Mouse (Mus musculus) frontal cortex, postnatal 25 days (tissue): Measurements from ENCODE around the gene Fam208b.
"Not testable (repeated sequence)": the region's sequence is repeated elsewhere in the genome, so short reads cannot be mapped to it uniquely, and the experiment has no call there.

ENCODE experiments used
- DNase-seq, 2 experiments: peaks; one replicate each; pipeline ENCODE4 v3.0.0; 2022; ENCODE audit warnings: low spot score in 2 of 2

The Fam208b gene

GRCm38 (mm10) chr13:3563130-3563529 is 47.8 kb downstream of the Fam208b start:
- DNase-seq: no peak

GRCm38 (mm10) chr13:3547856-3548255 is 63.1 kb downstream of the Fam208b start:
- DNase-seq: no peak

DNA sequence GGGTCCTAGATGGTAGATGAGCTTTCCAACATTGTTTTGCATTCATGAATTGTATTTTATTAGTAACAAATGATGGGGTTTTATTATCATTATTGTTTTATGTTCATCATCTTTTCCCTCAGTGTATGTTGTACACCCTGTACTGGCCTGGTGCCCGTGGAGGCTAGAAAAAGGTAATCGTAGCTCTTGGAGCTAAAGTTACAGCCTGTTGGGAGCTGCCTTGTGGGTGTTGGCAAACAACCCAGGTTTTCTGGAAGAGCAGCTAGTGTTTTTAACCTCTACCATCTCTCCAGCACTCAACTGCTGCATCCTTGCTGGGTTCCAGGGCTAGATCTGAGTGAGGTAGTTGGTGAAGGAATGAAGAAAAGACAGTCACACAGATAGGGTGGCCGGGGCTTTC is 63.5 kb downstream of the Fam208b start:
- DNase-seq: no peak

- no peak for DNase-seq
Measured at GRCm38 (mm10) chr13:3544925-3545324, 66.0 kb downstream of the Fam208b start.

GRCm38 (mm10) chr13:3544077-3544874 is 66.6 kb downstream of the Fam208b start:
- DNase-seq: no peak

DNA sequence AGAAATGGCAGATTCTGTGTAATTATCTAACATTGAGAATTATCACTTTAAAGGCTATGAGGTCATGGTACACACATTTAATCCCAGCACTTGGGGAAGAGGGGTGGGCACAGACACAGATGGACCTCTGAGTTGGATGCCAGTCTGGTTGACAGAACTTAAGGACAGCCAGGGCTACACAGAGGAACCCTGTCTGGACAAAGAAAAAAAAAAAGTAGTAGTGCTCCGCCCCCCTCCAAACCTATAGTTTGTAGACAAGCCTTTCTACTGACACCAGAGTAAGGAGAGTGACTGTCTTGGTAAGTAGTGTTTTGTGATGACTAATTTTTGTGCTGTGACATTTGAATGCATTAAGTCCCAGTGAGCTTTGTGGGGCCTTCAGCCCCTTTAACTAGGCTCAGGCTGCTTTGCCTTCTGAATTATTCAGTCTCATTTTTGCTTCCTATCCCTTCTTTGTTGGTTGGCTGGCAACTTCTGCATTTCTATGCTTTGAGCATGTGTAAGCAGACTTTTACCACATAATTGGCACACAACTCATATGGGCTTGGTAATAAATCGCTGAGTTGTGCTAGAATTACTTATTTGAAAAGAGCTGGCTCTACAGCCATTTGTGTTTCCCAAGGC is 69.6 kb downstream of the Fam208b start:
- DNase-seq: no peak

DNA sequence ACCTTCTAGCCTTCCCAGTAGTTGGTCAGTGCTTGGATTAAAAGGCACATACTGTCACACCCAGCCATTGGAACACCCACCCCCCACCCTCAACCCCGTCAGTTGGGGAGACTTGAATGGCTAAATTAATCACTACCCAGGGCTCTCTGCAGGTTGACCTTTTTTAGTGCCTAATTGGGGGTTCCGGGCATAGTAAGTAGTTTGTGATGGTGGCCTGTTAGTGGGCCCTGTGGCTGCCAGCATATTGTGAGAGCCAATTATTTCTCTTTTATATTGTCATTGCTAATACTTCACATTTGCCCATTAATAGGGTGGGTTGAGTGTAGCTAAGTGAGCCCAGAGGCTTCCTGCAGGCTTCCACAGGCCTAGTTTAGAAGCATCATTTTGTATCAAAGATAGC is 70.7 kb downstream of the Fam208b start:
- DNase-seq: no peak

DNA sequence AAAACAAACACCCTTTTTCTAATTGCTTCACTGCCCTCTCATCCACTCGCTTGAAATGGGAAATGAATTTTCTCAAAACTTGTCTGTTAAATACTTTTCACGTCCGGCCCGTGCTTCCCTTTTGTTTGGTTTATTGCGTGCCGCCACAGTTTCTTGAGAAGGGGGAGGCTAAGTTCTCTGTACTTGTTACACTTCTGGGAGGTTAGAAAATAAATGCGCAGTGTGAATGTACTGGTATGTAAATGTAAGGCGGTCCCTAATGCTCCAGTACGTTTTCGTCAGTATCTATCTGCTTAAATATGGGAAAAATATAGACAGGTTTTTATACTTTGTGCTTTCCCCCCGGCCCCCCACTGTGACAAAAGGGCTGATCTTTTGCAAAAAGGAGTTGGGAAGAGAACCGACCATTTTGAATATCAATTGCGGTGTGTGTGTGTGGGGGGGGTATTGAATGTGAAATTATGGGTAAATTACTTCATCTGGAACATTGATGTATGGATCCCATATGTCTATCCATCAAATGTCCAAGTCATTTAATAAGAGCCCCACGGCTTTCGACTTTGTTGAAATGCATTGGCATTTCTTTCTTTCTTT is 71.8 kb downstream of the Fam208b start:
- DNase-seq: no peak

DNA sequence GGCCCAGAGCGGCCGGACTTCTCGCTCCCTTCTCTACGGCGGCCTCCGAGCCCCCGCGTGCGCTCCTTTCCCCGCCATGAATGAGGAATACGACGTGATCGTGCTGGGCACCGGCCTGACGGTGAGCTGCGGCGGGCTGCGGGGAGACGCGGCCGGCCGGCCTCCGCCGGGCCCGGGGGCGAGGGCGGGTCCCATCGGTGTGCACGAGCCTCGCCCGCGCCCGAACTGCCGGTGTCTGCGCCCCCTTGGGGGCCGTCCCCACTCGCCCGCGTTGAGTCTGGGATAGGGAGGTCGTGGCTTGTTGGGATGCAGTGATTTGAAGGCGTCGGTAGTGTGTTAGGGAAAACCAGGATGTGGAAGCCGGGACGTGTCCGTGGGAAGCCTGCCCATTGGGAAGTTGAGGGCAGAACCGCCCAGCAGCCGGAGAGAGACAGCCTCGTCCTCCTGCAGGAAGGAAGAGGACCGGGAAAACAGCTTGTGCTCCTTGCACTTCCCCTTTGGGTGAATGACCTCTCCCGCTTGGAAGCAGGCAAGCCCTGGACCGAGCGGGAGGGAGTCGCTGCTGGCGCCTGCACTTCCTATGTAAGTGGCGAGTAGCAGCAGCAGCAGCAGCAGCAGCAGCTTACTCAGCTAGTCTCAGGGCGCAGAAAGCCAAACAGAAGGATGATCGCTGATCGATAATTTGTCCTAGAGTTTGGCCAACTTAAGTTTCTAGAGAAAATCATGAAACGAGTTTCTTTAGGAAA is 72.5 kb downstream of the Fam208b start:
- DNase-seq: peak; percentile 49 to 52

GRCm38 (mm10) chr13:3537594-3538222 is 73.2 kb downstream of the Fam208b start, which contains the start of gene Gdi2:
Gene Gdi2 (plus strand): TSS chr13:3538063.
- DNase-seq: peak; percentile 82 to 89

DNA sequence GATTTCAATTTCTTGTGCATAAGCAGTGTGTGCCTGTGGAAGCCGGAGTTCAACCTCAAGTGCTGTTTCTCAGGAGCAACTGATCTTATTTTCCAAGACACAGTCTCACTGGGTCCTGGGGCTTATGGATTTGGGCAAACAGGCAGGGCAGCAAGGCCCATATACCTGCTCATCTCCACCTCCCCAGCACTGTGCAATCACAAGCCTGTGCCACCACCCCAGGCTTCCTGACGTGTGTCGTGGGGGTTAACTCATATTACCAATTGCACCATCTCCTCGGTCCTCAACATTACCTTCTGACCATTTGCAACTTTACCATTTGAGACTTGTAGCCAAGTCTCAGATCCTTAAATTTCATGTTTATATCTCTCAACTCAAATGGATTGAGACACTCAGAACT is 76.8 kb downstream of the Fam208b start:
- no peak for DNase-seq

- DNase-seq: no peak
Measured at GRCm38 (mm10) chr13:3532451-3532850, 78.5 kb downstream of the Fam208b start.

- no peak for DNase-seq
Measured at GRCm38 (mm10) chr13:3531692-3532320, 79.1 kb downstream of the Fam208b start.

GRCm38 (mm10) chr13:3531176-3531575 is 79.7 kb downstream of the Fam208b start:
- DNase-seq: not testable (repeated sequence)

GRCm38 (mm10) chr13:3530451-3530850 is 80.5 kb downstream of the Fam208b start:
- DNase-seq: no peak

GRCm38 (mm10) chr13:3526328-3526727 is 84.6 kb downstream of the Fam208b start:
- DNase-seq: no peak

DNA sequence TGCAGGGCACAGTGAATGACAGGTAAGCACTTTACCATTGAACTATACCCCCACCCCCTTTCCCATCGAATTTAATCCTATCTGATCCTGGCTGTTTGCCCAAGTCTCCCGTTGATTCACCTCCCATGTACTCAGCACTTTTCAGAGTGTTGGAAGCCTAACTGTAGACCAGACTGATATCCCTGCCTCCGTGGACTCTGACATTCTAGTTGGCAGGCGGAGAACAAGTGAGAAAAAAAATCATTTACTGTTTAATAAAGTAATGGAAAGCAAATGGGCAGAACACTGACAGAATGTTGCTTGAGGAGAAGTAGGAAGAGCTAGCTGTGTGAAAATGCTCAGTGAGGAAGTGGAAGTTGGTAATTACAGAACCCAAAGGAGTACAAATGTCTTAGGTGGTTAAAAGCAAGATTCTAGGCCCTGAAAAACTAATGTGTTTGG is 85.3 kb downstream of the Fam208b start:
- DNase-seq: no peak

DNA sequence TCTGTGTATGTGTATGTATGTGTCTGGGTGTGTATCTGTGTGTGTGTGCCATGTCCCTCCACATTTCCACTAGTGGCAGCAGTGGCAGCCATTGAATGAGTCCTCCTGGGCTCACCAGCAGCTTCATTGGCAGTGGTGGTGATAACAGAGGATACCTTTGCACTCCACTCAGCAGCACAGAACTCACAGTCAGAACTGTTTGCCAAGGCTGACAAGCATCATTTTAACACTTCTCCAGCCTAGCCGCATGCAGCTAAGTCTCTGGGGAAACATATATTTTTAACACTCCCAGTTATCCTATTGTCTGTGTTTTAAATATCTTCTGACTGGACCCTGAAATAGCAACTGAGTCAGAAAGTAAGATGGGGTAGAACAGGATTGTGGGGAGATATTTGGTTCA is 87.0 kb downstream of the Fam208b start:
- no peak for DNase-seq

- no peak for DNase-seq
Measured at GRCm38 (mm10) chr13:3523459-3523858, 87.4 kb downstream of the Fam208b start.

DNA sequence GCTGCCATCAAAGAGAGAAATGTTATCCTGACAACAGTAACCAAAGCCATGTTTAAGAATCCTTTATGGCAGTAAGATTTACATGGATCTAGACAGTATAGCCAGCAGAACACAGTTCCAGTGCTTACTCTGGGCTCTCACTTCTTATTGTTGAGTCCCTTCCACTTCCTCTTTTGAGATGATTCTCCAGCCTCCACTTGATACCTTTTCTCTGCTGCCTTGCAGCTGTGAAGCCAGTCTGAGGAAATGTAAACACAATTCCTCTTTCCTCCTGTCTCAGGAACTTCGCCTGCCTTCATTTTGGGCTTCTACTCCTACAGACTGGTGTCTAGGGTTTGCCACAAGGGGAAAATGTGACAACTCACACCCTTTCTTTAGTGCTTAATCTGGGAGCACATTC is 90.9 kb downstream of the Fam208b start:
- DNase-seq: not testable (repeated sequence)

GRCm38 (mm10) chr13:3519357-3519756 is 91.6 kb downstream of the Fam208b start:
- not testable (repeated sequence) for DNase-seq
